Mouse (Mus musculus) splenic B cell, adult 2 months (primary cell): ENCODE data around the gene Dlgap1.
"Not testable (repeated sequence)": the region's sequence is repeated elsewhere in the genome, so short reads cannot be mapped to it uniquely, and the experiment has no call there.

Experiments used
- DNase-seq: peaks from one replicate; pipeline ENCODE4 v3.0.0-alpha.2; 2011; ENCODE audit warnings: low read depth, low spot score
- H3K27me3 ChIP-seq: 2 replicates; pipeline ENCODE4 v1.6.1; 2012; ENCODE audit warnings: mild to moderate bottlenecking, low read length, moderate library complexity, mixed read lengths; ENCODE audit not compliant: control insufficient read depth, poor library complexity, insufficient read depth, severe bottlenecking
- H3K36me3 ChIP-seq: 2 replicates; pipeline ENCODE4 v1.6.1; 2012; ENCODE audit warnings: mild to moderate bottlenecking, low read length, moderate library complexity, mixed read lengths; ENCODE audit not compliant: control insufficient read depth, poor library complexity, insufficient read depth, severe bottlenecking

Dlgap1 gene

DNA sequence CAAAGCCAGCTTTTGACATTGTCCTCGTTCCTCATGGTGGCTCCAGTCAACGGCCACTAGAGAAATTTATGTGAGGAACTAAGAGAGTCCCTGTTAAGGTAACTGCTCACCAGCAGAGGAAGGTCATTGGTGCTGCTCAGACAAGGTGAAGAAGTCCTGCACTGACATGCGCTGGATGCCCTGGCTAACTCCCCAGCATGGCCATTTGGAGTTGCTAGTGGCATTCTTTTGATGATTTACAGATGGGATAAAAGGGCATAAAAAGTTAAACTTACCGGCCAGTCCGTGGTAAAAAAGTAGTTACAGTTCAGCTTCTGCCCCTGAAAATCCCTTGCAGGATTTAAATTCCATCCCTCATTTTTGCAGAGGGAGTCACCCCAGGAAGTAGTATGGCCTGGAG lies 841.9 kb downstream of the Dlgap1 start:
- H3K36me3 ChIP-seq = no peaks in the 10 kb centered on the region
- DNase-seq = no peak

DNA sequence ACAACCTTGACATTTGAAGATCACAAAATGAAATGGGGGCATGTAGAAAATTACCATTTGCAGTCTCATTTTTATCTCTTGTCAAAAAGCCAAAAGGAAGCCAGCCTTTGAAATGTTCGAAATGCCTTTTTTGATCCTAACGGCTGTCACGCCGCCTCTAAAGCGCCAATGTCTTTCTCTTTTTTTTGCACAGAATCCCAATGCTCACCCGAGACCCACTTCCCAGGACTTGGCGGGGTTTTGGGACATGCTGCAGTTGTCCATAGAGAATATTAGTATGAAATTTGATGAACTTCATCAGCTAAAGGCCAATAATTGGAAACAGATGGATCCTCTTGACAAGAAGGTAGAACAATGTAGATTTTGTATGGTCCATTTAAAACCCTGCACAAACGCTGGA lies 846.1 kb downstream of the Dlgap1 start:
- Histone ChIP-seq H3K36me3 (no peaks in the 10 kb centered on the region), H3K27me3 (peaks cover 2% of the 10 kb centered on the region)
- no peak for DNase-seq

More for the DNA sequence above, 841.9 kb downstream of the Dlgap1 start:
- peaks cover 2% of the 10 kb centered on the region for H3K27me3 ChIP-seq

DNA sequence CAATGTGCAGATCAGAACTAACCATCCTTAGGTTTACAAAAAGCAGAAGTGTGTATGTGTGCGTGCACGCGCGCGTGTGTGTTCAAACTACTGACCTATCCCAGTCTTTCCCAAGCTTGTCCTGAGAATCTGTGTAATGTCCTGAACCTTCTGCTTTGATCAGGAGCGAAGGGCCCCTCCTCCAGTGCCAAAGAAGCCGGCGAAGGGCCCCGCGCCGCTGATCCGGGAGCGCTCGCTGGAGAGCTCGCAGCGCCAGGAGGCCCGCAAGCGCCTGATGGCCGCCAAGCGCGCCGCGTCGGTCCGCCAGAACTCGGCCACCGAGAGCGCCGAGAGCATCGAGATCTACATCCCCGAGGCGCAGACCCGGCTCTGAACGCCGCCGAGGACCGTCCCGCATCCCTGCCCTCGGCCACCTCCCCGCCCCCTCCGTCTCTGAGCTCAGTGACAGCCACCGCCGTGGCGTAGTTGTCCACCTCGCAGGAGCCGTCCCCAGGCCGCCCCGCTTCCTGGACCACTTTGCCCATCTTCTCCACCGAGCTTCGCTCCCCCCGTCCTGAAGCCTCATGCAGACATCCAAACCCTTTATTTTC lies 849.1 kb downstream of the Dlgap1 start:
- H3K36me3 ChIP-seq = no peaks in the 10 kb centered on the region
- no peak for DNase-seq
- H3K27me3 ChIP-seq = no peaks in the 10 kb centered on the region; the same call in 1 of the 2 replicates

DNA sequence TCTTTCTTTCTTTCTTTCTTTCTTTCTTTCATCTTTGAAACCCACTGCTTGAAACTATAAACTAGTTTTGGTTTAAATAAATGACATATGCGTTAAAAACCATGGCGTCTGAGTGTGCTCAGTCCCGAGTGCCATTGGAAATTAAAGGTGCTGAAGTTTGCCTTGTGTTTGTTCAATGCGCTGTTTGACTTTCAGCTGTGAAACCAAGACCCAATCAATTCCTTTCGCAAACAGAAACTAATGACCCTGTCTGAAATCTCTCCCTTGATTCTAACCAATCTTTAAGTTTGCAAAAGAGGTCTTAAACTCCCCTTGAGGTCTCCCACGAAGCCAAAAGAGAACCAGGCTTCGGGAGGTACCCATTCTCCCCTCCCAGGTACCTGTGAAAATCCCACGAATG lies 854.2 kb downstream of the Dlgap1 start:
- Histone ChIP-seq H3K27me3 (no peaks in the 10 kb centered on the region; the same call in 1 of the 2 replicates), H3K36me3 (no peaks in the 10 kb centered on the region)
- no peak for DNase-seq

DNA sequence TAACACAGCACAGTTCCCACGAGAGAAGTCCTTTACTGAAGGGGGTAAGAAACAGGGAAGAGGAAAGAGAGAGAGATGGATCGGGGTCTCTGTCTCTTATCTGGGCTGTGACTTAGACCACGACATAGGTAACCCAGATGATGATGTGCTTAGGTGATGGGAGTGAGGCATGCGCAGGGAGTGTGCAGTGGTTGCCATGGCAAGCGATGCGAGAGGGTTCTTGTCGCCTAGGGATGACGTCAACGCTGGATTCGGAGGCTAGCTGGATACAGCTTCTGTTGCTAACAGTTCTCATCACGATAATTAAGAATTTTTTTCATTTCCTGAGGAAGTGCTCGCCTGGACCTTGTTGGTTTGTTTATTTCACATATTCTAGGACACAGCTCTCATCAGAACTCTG lies 857.4 kb downstream of the Dlgap1 start:
- Histone ChIP-seq H3K36me3 (no peaks in the 10 kb centered on the region), H3K27me3 (no peaks in the 10 kb centered on the region; the same call in 1 of the 2 replicates)
- no peak for DNase-seq

DNA sequence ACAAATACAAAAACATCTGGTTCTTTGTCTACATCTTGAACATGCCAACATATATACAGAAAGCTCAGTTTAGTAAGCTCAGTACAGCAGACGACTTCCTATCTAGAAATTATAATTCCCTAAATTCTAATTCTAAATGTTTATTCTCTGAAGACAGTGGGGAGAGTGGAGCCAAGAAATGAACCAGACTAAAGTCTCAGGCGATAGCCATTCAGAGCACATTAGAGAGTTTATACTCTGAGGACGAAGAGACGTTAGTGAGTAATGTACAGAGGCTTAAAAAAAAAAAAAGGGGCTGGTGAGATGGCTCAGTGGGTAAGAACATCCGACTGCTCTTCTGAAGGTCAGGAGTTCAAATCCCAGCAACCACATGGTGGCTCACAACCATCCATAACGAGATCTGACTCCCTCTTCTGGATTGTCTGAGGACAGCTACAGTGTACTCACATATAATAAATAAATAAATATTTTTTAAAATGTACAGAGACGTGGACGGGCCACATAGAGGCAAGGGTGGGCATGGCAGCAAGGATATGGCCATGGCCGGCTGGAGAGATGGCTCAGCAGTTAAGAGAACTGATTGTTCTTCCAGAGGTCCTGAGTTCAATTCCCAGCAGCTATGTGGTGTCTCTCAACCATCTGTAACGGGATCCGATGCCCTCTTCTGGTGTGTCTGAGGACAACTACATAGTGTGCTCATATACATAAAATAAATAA lies 858.7 kb downstream of the Dlgap1 start:
- H3K27me3 ChIP-seq, DNase-seq, H3K36me3 ChIP-seq: not testable (repeated sequence)

DNA sequence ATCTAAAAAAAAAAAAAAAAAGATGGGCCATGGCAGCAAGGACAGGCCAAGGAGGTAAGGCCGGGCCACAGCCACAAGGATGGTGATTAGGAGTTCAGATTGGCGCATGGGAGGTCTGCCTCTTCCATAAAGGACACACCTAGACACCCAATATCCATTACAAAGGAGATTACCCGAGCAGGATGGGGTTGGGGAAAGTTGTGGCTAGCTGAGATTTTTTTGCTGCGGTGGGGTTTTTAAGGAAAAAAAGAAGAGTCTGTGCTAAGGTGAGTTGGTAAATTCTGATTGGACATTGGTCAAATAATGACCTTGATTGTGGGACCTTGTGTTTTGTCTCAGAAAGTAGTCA lies 859.3 kb downstream of the Dlgap1 start:
- DNase-seq = no peak
- H3K36me3 ChIP-seq = no peaks in the 10 kb centered on the region
- no peaks in the 10 kb centered on the region for H3K27me3 ChIP-seq

DNA sequence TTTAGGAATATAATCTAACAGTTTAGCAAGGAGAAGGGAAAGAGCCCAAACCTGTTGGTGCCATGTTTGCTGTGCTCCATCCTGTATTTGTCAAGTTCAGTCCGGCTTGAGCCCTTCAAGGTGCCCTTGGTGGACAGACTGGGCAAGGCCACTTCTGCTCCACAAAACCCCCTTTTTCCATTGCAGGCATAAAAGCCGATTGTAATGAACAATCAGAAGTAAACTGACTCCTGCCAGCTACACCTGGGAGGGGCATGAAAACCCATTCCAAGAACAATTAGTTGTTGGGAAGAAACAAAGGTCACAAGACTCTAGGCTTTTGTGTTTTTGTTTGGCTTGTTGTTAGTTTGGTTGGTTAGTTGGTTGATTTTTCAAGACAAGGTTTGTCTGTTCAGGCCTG lies 859.7 kb downstream of the Dlgap1 start:
- Histone ChIP-seq H3K27me3 (no peaks in the 10 kb centered on the region), H3K36me3 (no peaks in the 10 kb centered on the region)
- DNase-seq = no peak

DNA sequence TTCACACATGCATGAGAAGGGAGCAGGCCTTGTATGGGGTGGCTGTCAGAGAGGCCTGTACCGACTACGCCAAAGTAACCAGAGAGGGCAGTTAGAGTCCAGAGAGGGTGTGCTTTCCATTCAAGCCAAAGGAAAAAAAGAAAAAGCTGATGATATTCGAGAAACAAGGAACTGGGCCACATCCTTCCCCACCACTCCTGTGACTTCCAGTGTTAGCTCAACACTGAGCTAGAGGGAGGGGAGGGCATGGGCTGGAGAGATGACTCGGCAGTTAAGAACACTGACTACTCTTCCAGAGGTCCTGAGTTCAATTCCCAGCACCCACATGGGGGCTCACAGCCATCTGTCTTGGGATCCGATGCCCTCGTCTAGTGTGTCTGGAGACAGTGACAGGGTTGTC lies 860.3 kb downstream of the Dlgap1 start:
- no peaks in the 10 kb centered on the region for H3K27me3 ChIP-seq
- DNase-seq = no peak
- no peaks in the 10 kb centered on the region for H3K36me3 ChIP-seq

DNA sequence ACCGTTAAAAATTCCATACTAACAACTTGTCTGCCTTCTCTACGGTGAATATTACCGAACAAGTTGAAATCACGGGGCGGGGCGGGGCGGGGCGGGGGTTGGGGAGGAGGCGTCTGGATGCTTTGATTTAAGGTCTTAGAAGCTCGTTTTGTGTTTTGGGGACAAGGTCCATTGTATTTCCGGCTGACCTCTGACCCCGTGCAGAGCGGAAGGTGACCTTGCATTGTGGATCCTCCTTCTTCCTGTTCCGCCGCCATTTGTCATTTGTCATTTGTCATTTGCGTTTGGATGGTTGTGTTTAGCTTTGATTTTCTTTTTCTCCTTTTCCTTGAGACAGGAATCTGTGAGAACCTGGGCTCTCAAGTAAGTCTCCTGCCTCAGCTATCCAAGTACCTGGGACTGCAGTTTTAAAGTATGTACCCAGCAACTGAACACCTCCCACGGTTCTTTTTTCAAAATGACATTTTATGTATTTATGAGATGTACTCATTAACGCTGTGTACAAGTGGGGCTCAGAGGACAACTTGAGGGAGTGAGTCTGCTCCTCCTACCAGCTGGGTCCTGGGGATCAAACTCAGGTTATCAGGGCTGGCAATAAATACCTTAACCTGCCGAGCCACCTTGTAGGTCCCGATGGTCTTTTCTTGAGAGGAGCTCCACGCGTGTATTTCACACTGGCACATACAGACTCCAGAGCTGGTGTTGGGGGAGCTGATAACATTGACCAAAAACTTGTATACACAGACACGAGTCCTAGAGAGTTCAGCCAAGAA lies 861.3 kb downstream of the Dlgap1 start:
- no peak for DNase-seq
- Histone ChIP-seq H3K36me3 (no peaks in the 10 kb centered on the region), H3K27me3 (no peaks in the 10 kb centered on the region)

DNA sequence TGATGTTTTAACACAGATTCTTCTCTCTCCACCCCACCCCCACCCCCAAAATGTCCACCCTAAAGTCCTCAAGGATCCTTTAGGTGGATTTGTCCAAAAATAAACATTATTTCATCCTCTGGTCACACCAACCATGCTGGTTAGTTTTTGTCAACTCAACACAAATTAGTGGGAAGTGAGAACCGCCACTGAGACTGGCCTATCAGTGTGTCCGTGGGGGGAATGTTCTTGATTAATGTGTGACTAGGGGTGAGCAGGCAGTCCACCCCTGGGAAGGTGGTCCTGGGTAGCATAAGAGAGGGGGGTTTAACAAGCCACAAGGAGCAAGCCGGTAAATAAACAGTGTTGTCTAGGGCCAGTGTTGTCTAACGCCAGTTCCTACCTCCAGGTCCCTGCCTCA lies 862.7 kb downstream of the Dlgap1 start:
- DNase-seq = no peak
- no peaks in the 10 kb centered on the region for H3K27me3 ChIP-seq
- no peaks in the 10 kb centered on the region for H3K36me3 ChIP-seq

DNA sequence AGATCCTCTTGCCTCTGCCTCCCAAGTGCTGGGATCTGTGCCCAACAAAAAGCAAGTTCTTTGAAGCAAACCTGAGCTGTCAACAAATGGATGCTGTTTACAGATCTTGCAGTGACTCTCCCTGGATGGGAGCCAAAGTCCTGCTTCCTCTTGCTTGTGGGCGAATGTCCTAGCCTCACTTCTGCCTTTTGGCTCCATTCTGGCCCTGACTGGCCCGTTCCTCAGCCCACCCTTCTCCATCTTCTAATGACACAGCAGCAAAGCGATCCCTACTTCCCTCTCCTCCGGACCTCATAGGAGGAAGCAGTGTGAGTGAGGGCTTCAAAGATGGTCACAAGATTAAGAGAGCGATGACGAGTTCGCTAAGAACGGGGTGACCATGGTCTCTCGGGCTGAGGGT lies 863.7 kb downstream of the Dlgap1 start:
- Histone ChIP-seq H3K27me3 (no peaks in the 10 kb centered on the region), H3K36me3 (no peaks in the 10 kb centered on the region)
- peak; percentile 39 for DNase-seq

DNA sequence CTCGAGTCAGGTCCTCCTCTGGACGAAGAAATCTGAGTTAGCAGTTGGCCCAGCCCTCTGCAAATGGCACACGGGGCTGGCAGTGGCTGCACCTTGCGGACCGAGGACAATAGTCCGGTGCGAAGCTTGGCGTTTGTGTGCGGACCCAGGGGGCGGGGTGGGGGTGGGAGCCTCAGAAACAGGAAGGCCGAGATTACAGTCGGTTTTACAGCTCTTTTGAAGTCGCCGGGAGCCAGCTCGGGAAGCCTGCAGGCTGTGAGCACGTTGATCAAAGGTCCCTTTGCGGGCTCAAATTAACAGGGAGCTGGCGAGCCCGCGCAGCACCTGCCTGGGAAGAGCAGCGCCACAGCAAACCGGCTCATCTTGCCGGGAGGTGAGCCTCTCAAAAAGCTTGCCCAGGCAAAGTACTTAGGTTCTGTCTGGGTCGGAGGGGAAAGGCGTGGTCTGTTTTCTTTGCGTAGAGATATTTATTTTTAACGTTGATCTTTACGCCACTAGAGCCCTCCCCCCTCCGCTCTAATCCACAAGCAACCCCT lies 865.6 kb downstream of the Dlgap1 start:
- DNase-seq = no peak
- 0 out of 2 replicates have a peak, but pooled peaks cover 2% of the 10 kb centered on the region for H3K36me3 ChIP-seq
- H3K27me3 ChIP-seq = no peaks in the 10 kb centered on the region

DNA sequence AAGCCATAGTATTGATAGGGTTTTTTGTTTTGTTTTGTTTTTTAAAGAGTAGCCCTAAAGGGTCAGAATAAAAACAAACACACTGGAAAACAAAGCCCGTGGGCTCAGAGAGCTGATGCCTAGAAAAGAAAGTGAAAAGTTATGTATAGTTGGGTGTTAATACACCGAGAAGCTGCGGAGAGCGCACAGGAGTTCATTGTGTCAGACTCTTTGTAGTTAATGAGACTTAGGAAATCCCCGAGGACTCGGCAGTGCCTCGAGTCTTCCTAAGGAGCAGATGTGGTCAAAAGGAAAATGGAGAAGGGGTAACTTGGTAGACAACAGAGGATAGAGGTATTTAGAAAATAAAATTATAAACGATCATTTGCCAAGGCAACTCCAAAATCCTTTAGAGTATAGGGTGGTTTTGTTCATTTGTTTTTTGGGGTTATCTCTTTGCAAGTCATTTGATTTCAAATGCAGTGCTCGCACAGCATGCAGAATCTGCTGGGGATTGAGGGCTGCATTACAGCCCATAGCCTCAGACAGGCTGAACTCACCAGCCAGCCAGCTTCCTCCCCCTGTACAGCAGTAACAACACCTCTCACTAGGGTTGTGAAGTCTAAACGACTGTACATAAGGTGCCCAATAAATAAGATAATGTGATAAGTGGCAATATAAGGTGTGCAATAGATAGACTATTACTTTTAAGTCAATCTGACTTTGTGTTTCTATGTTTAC lies 866.4 kb downstream of the Dlgap1 start:
- DNase-seq = no peak
- Histone ChIP-seq H3K36me3 (0 out of 2 replicates have a peak, but pooled peaks cover 2% of the 10 kb centered on the region), H3K27me3 (no peaks in the 10 kb centered on the region)
